Mouse (Mus musculus) colon, adult 2 months (tissue): ENCODE data around the gene Ski. TPM values are rescaled to one million over a fixed set of nuclear protein-coding genes. Genes with fewer than 3 reads are reported as not detected.

Experiments used
- polyA plus RNA-seq: library from polyadenylated mRNA; depleted of rRNA; stranded (reverse); fragments of >200 nt; gene quantifications from 2 replicates; pipeline ENCODE4 v1.2.3, GENCODE M21; 2012; rRNA removed

Ski gene
- 59.2 and 61.8 TPM in 2 replicates for polyA plus RNA-seq

DNA sequence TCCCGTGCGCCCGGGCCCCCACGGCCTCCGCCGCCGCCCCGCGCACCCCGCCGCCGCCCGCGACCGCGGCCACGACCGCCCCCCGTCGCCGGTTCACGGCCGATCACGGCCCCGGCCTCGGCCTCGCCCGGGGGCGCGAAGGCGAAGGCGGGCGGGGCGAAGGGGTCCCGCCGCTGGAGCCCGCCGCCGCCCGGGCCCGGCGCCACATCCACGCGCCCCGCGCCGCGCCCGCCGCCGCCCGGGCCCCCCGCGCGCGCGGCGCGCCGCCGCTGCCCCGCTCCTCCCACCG is at the start of gene Ski:
Ski (minus strand) TSS at position 41 of the 289 bp plus-strand sequence.

DNA sequence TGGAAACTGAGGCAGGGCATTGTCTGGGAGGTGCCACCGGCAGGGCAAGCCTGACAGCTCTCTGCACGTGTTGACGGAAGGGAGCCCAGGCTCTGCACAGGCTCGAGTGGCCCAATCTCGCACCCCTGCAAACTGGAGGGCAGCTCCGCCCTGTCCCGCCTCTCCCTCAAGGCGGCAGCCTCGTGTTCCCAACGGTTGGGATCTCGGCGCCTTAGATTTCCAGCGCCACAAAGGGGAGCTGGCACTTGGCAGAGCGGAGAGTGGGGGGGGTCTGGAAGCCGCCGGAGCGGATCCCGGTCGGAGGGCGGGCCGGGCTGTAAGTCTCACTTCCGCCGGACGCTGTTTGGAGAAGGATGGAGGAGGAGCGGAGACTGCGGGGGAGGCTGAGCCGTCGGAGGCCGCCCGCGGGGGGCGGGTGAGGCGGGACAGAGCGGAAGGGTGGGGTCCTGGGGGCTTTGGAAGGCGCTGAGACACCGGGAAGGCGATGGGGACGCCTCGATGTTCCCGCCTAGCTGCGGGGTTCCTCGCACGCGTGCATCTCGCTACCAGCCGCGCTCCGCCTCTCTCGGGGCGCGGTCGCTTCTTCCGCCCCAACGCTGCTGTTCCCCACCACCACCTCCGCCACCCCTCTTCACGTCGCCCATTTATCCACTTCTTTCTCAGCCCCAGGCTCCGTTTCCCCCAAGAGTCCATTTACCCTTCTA is 27.4 kb upstream of the Ski start, which contains the start of gene Faap20:
Faap20 (plus strand) TSS at position 155 of the 704 bp plus-strand sequence.

Other genes starting within 250 kb of the Ski start
- gene Plch2, start 165.8 kb downstream of the Ski start, polyA plus RNA-seq, result 107 and 113 TPM in 2 replicates
- 16.7 and 24.8 TPM in 2 replicates for gene Pex10, start 155.6 kb downstream of the Ski start, polyA plus RNA-seq
- 91.5 and 122 TPM in 2 replicates for gene Rer1, start 136.2 kb downstream of the Ski start, polyA plus RNA-seq
- 5.7 and 6.6 TPM in 2 replicates for gene Morn1, start 136.0 kb downstream of the Ski start, polyA plus RNA-seq
- 43.9 and 61.0 TPM in 2 replicates for gene Faap20, start 27.2 kb upstream of the Ski start, polyA plus RNA-seq
- gene Prkcz, start 138.8 kb upstream of the Ski start, polyA plus RNA-seq, result 50.9 and 52.5 TPM in 2 replicates
- 0.32 and 1.7 TPM in 2 replicates for gene Gabrd, start 175.5 kb upstream of the Ski start, polyA plus RNA-seq
- 0.49 and 1.0 TPM in 2 replicates for gene Cfap74, start 186.6 kb upstream of the Ski start, polyA plus RNA-seq
- gene Tmem52, start 246.5 kb upstream of the Ski start, polyA plus RNA-seq, result 3.4 and 4.0 TPM in 2 replicates